In genomic region chr8:48309191-48309987, GRCm38 (mm10) we compare ENCODE assay signal across 8 mouse cellular contexts.
DNase-seq lines count a peak whose midpoint lies in the region; ATAC-seq lines count a peak whose summit lies in the region.

No protein-coding gene starts in this region.

- ATAC-seq in midbrain, embryonic 16.5 days, result no peak
- ATAC-seq in stomach, embryonic 16.5 days (ENCODE audit: insufficient read depth, low FRiP score), result peak; percentile 75
- no peak for ATAC-seq in inflammation-experienced regulatory T-cells, adult 6 months

- peak; percentile 59 for DNase-seq in midbrain, embryonic 10.5 days (ENCODE audit: low spot score)
- no peak for DNase-seq in heart, embryonic 10.5 days (ENCODE audit: low spot score)
- DNase-seq in lung, postnatal 10 days, result peak; percentile 29
- no peak for DNase-seq in right cerebral cortex, postnatal 4 days
- DNase-seq in right cerebral cortex, postnatal 25 days, result no peak

- H3K4me3 ChIP-seq in midbrain, embryonic 10.5 days, result no peak overlapping the region
- H3K4me3 ChIP-seq in midbrain, embryonic 16.5 days (ENCODE audit: low read depth, low read length), result no peak overlapping the region
- H3K4me3 ChIP-seq in heart, embryonic 10.5 days, result no peak overlapping the region
- H3K4me3 ChIP-seq in stomach, embryonic 16.5 days (replicated peaks; ENCODE audit: low read length), result no peak overlapping the region

- no peak overlapping the region for H3K4me2 ChIP-seq in midbrain, embryonic 16.5 days (ENCODE audit: low read length)
- no peak overlapping the region for H3K4me2 ChIP-seq in stomach, embryonic 16.5 days (ENCODE audit: low read depth, low read length)

- H3K9ac ChIP-seq in midbrain, embryonic 16.5 days (ENCODE audit: low read depth, low read length), result no peak overlapping the region
- no peak overlapping the region; the same call in 1 of the 2 replicates for H3K9ac ChIP-seq in stomach, embryonic 16.5 days (ENCODE audit: low read length)

- no peaks in the 10 kb centered on the region for H3K9me3 ChIP-seq in midbrain, embryonic 10.5 days (replicated peaks)
- H3K9me3 ChIP-seq in midbrain, embryonic 16.5 days (replicated peaks; ENCODE audit: control insufficient read depth, low read length, poor library complexity, severe bottlenecking), result no peaks in the 10 kb centered on the region
- H3K9me3 ChIP-seq in heart, embryonic 10.5 days, result no peaks in the 10 kb centered on the region
- no peaks in the 10 kb centered on the region for H3K9me3 ChIP-seq in stomach, embryonic 16.5 days (replicated peaks; ENCODE audit: control insufficient read depth, low read length)

- H3K27me3 ChIP-seq in midbrain, embryonic 10.5 days (ENCODE audit: low read depth, poor library complexity, severe bottlenecking), result no peaks in the 10 kb centered on the region
- no peaks in the 10 kb centered on the region for H3K27me3 ChIP-seq in midbrain, embryonic 16.5 days (ENCODE audit: control insufficient read depth, insufficient read depth, low read depth, low read length)
- no peaks in the 10 kb centered on the region for H3K27me3 ChIP-seq in heart, embryonic 10.5 days (ENCODE audit: insufficient read depth, poor library complexity, severe bottlenecking)
- H3K27me3 ChIP-seq in stomach, embryonic 16.5 days (ENCODE audit: control insufficient read depth, insufficient read depth, low read length), result no peaks in the 10 kb centered on the region

- peaks cover 29% of the 10 kb centered on the region for H3K36me3 ChIP-seq in midbrain, embryonic 10.5 days
- 0 out of 2 replicates have a peak, but pooled peaks cover 2% of the 10 kb centered on the region for H3K36me3 ChIP-seq in midbrain, embryonic 16.5 days (ENCODE audit: control insufficient read depth, insufficient read depth, low read length)
- 0 out of 2 replicates have a peak, but pooled peaks cover 6% of the 10 kb centered on the region for H3K36me3 ChIP-seq in heart, embryonic 10.5 days
- no peaks in the 10 kb centered on the region for H3K36me3 ChIP-seq in stomach, embryonic 16.5 days (ENCODE audit: control insufficient read depth, insufficient read depth, low read length)

- 52% methylated on average over 16 of the region's 16 CpGs for WGBS in midbrain, embryonic 10.5 days
- WGBS in midbrain, embryonic 16.5 days, result 41% methylated on average over 16 of the region's 16 CpGs
- WGBS in heart, embryonic 10.5 days, result 39% methylated on average over 16 of the region's 16 CpGs
- 43% methylated on average over 16 of the region's 16 CpGs for whole genome bisulfite sequencing in stomach, embryonic 16.5 days

- H3K4me1 ChIP-seq in midbrain, embryonic 10.5 days, result peaks cover 30% of the 10 kb centered on the region
- H3K4me1 ChIP-seq in midbrain, embryonic 16.5 days (ENCODE audit: control insufficient read depth, insufficient read depth, low read length), result peaks cover 40% of the 10 kb centered on the region
- peaks cover 16% of the 10 kb centered on the region for H3K4me1 ChIP-seq in heart, embryonic 10.5 days
- peaks cover 10% of the 10 kb centered on the region for H3K4me1 ChIP-seq in stomach, embryonic 16.5 days (ENCODE audit: control insufficient read depth, insufficient read depth, low read length)

- peak overlapping the region; percentile 70 for H3K27ac ChIP-seq in midbrain, embryonic 10.5 days (replicated peaks)
- H3K27ac ChIP-seq in midbrain, embryonic 16.5 days (ENCODE audit: low read length), result no peak overlapping the region
- peak overlapping the region; percentile 67 for H3K27ac ChIP-seq in heart, embryonic 10.5 days
- peak overlapping the region; percentile 50 for H3K27ac ChIP-seq in stomach, embryonic 16.5 days (ENCODE audit: low read length)

Comparison
In these comparisons a context has a peak if more than half of its experiments do, and no peak if none do; other contexts are left out.
1. DNase-seq: peak in midbrain, embryonic 10.5 days (single experiment) and lung, postnatal 10 days (single experiment); none in heart, embryonic 10.5 days (single experiment), right cerebral cortex, postnatal 4 days (single experiment) and right cerebral cortex, postnatal 25 days (single experiment).